Mouse (Mus musculus) mouse trophoblast stem cell (cell line): ENCODE data around the gene Cdiptos.

Experiments
- in situ Hi-C, 2 experiments: fragments of 300-500 bp; cut with MseI, MboI; formaldehyde crosslinking; loops; 2 replicates in 1 of 2; 3 replicates in 1 of 2; pipeline ENCODE4 v1.15.1; 2025

Gene Cdiptos

GRCm38 (mm10) chr7:126928384-126929037, 47.4 kb downstream of the Cdiptos start, which contains the start of gene Kctd13:
Kctd13 (plus strand) TSS chr7:126928879.
- in situ Hi-C loops = no loop called here

GRCm38 (mm10) chr7:126926299-126926698, 49.6 kb downstream of the Cdiptos start:
- in situ Hi-C loops = no loop called here

- in situ Hi-C loops = no loop called here
Measured at GRCm38 (mm10) chr7:126923999-126924398, 51.9 kb downstream of the Cdiptos start.

GRCm38 (mm10) chr7:126922624-126923060, 53.3 kb downstream of the Cdiptos start, which contains the start of gene Tmem219:
Tmem219 (minus strand) TSS chr7:126922917.
- in situ Hi-C loops = no loop called here
